Mouse (Mus musculus): ENCODE data around the gene Kcnk10. TPM values are rescaled to one million over a fixed set of nuclear protein-coding genes. Genes with fewer than 3 reads are reported as not detected.

The Kcnk10 gene
- polyA plus RNA-seq, 1 experiment from 2014 or later, result 0.79 TPM

DNA sequence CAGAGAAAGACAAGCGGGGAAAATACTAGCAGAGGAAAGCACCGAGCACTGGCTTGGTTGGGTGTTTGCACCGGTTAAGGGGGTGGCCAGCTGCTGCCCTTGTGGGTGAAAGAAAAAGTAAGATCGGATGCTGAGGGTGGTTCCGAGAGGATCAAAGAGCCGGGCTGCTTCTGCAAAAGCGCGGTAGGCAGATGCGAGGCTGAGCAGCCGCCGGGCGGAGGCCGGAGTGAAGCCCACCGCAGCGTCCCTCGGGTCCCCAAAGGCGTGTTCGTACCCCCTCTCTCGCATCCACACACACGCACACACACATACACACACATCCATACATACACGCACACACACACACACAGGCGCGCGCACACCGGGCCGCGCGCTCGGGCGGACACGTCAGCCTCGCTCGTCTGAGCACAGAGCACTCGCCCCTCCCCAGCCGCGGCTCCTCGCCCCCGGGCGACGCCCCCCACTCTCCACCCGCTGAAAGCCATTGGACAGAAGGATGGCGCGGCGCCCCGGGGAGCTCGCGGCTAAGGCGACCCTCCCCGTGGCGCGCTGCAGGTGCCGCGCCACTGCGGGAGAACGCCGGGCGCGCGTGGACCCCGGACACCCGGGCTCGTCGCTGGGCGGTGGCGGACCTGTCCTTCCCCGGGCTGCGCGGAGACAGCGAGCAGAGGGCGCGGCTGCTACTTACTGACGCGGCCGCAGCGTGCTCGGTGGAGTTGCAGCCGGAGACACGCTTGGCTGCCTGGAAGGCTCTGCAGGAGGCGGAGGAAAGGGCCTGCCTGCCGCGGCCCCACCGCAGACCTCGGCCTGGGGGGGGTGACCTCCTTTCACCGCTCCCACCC lies 3.5 kb downstream of the Kcnk10 start:
- peak; percentile 77 for ATAC-seq (ENCODE audit: insufficient read depth, low FRiP score)
- H3K36me3 ChIP-seq (ENCODE audit: control insufficient read depth, insufficient read depth, low read length), result no peaks in the 10 kb centered on the region
- H3K9ac ChIP-seq (ENCODE audit: low read length), result peak overlapping the region; percentile 46
- H3K27me3 ChIP-seq (ENCODE audit: control insufficient read depth, insufficient read depth, low read length), result peaks cover 56% of the 10 kb centered on the region
- H3K4me3 ChIP-seq (replicated peaks; ENCODE audit: low read length), result peak overlapping the region; percentile 60
- WGBS, result under 1% methylated on average over 82 of the region's 84 CpGs
- no peaks in the 10 kb centered on the region for H3K9me3 ChIP-seq (replicated peaks; ENCODE audit: control insufficient read depth, low read length)
- peak overlapping the region; percentile 96 for H3K4me2 ChIP-seq (ENCODE audit: low read depth, low read length)
- no peak overlapping the region for H3K27ac ChIP-seq (ENCODE audit: low read length)
- H3K4me1 ChIP-seq (ENCODE audit: control insufficient read depth, insufficient read depth, low read length), result peaks cover 8% of the 10 kb centered on the region; the same call in 1 of the 2 replicates

DNA sequence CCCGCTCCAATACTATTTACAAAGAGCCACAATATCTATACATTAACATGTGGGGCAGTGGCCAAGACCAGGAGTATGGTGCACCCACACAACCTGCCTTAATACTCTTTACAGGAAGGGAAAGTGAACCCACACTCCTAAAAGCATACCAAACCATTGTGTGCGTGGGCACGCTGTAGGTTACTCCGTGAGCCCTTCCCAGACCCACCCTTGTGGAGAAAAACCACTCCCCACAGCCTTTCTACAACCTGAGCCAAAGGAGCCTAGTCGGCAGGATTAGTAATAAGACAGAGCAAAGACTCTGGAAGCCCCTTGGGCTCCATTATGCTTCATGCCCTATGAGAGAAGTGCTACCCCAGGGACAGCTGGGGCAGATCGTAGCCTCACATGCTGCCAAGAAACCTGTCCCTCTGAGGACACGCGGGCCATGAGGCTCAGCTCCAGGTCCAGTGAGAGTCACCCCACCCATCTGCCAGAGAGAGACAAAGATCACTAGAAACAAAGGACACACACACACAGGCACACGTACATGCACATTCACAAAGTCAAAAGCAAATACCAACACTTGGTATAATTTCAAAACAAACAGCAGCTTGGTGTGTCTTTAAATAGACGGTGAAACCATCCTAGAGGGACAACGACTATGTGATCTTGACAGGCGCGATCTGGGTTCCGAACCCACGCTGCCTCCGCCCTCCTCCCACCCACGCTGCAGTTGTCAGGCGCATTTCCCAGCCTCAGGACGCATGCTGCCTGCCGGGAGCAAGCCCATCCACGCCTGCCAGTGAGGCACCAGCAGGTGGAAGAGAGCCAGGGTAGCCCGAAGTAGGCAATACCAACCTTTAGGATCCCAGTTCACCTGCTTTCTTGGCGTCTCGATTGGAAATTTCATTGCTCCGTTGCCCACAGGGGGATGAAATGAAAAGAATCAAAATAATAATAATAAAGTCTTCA lies 4.5 kb downstream of the Kcnk10 start:
- ATAC-seq (ENCODE audit: insufficient read depth, low FRiP score), result no peak
- H3K4me3 ChIP-seq (replicated peaks; ENCODE audit: low read length), result peak overlapping the region; percentile 60
- H3K4me1 ChIP-seq (ENCODE audit: control insufficient read depth, insufficient read depth, low read length), result peaks cover 8% of the 10 kb centered on the region; the same call in 1 of the 2 replicates
- H3K27me3 ChIP-seq (ENCODE audit: control insufficient read depth, insufficient read depth, low read length), result peaks cover 53% of the 10 kb centered on the region
- 19% methylated on average over 25 of the region's 25 CpGs for WGBS
- no peaks in the 10 kb centered on the region for H3K9me3 ChIP-seq (replicated peaks; ENCODE audit: control insufficient read depth, low read length)
- H3K27ac ChIP-seq (ENCODE audit: low read length), result no peak overlapping the region
- peak overlapping the region; percentile 96 for H3K4me2 ChIP-seq (ENCODE audit: low read depth, low read length)
- H3K9ac ChIP-seq (ENCODE audit: low read length), result no peak overlapping the region; the same call in 1 of the 2 replicates
- no peaks in the 10 kb centered on the region for H3K36me3 ChIP-seq (ENCODE audit: control insufficient read depth, insufficient read depth, low read length)

DNA sequence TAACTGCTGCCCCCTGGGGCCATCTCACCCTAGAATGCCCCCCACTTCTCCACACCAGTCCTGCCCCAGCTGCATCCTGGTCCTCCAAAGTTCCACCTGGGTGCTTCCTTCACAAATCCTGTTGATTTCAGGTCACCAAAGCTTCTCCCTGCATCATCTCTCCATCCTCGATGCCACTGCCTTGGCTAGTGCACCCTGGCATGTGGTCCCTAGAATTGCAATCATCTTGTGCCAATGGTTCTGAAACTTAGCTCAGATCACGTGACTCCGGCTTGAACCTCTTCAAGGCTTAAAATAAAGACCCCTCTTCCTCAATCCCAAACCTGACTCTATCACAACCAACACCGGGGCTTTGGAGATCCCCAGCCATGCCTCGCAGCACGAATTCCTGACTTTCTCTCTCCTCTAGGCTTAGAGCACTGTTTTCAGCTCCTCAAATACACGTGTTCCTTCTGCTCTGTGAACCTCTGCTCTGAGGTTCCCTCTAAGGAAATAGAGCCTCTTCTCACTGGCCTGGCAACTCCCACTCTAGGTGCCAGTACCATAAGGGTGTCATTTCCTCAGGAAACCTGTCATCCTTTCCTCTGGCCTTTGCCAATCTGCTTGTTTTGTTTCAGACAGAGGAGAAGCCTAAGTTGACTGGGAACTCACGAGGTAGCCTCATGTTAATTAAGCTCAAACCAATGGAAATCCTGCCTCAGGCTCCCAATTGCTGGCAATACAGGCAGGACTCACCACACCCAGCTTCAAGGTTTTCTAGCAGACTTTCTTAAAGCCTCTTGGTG lies 6.0 kb downstream of the Kcnk10 start:
- Histone ChIP-seq H3K4me2 (ENCODE audit: low read depth, low read length) (no peak overlapping the region), H3K9ac (ENCODE audit: low read length) (no peak overlapping the region), H3K4me1 (ENCODE audit: control insufficient read depth, insufficient read depth, low read length) (peaks cover 8% of the 10 kb centered on the region; the same call in 1 of the 2 replicates), H3K27me3 (ENCODE audit: control insufficient read depth, insufficient read depth, low read length) (peaks cover 42% of the 10 kb centered on the region), H3K9me3 (replicated peaks; ENCODE audit: control insufficient read depth, low read length) (no peaks in the 10 kb centered on the region), H3K36me3 (ENCODE audit: control insufficient read depth, insufficient read depth, low read length) (no peaks in the 10 kb centered on the region), H3K27ac (ENCODE audit: low read length) (no peak overlapping the region), H3K4me3 (replicated peaks; ENCODE audit: low read length) (no peak overlapping the region)
- 43% methylated on average over 8 of the region's 8 CpGs for WGBS
- ATAC-seq (ENCODE audit: insufficient read depth, low FRiP score), result no peak

DNA sequence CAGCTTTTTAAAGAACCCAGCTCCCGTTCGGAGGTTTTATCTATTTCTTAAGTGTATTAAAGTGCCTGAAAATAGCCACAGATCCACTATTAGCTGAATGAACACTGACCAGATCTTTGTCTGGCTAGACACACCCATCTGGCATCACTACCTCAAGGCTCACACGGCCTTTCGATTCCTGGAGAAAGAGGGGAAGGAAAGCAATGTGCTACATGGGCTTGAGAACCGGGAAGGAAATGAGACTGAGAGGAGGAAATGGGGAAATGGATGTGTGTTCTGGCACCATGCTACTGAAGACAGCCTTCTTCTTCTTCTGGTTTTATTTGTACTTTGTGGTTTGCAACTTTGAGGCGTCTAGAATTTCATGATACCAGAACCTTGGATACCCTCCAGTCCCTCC lies 8.7 kb downstream of the Kcnk10 start:
- no peak overlapping the region for H3K27ac ChIP-seq (ENCODE audit: low read length)
- no peak overlapping the region for H3K9ac ChIP-seq (ENCODE audit: low read length)
- H3K4me1 ChIP-seq (ENCODE audit: control insufficient read depth, insufficient read depth, low read length), result 0 out of 2 replicates have a peak, but pooled peaks cover 5% of the 10 kb centered on the region
- no peaks in the 10 kb centered on the region for H3K36me3 ChIP-seq (ENCODE audit: control insufficient read depth, insufficient read depth, low read length)
- WGBS, result 72% methylated on average over 6 of the region's 6 CpGs
- no peaks in the 10 kb centered on the region for H3K9me3 ChIP-seq (replicated peaks; ENCODE audit: control insufficient read depth, low read length)
- H3K4me2 ChIP-seq (ENCODE audit: low read depth, low read length), result no peak overlapping the region
- no peak overlapping the region for H3K4me3 ChIP-seq (replicated peaks; ENCODE audit: low read length)
- ATAC-seq (ENCODE audit: insufficient read depth, low FRiP score), result no peak
- H3K27me3 ChIP-seq (ENCODE audit: control insufficient read depth, insufficient read depth, low read length), result peaks cover 17% of the 10 kb centered on the region

DNA sequence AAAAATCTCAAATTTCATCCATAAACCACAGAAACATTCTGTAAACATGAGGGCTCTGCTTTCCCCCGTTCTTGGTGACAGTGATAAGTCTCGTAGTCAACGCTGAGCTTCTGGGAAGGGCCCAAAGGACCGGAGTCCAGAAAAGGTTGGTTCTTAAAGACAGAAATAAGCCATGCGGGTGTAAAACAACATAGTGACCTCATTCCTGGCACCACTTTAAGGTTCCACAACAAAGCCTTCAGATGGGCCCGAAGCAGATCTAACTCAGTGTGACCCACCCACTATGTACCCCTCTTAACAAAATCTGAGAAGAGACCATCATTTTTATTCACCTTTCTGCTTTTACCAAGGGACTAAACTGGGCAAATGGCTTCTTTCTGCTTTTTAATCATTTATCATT lies 10.2 kb downstream of the Kcnk10 start:
- no peak overlapping the region for H3K4me2 ChIP-seq (ENCODE audit: low read depth, low read length)
- ATAC-seq (ENCODE audit: insufficient read depth, low FRiP score), result no peak
- no peak overlapping the region for H3K4me3 ChIP-seq (replicated peaks; ENCODE audit: low read length)
- H3K27me3 ChIP-seq (ENCODE audit: control insufficient read depth, insufficient read depth, low read length), result 0 out of 2 replicates have a peak, but pooled peaks cover 5% of the 10 kb centered on the region
- H3K9ac ChIP-seq (ENCODE audit: low read length), result no peak overlapping the region
- no peaks in the 10 kb centered on the region for H3K36me3 ChIP-seq (ENCODE audit: control insufficient read depth, insufficient read depth, low read length)
- H3K27ac ChIP-seq (ENCODE audit: low read length), result no peak overlapping the region
- H3K4me1 ChIP-seq (ENCODE audit: control insufficient read depth, insufficient read depth, low read length), result no peaks in the 10 kb centered on the region
- WGBS, result 70% methylated on average over 6 of the region's 6 CpGs
- no peaks in the 10 kb centered on the region for H3K9me3 ChIP-seq (replicated peaks; ENCODE audit: control insufficient read depth, low read length)

DNA sequence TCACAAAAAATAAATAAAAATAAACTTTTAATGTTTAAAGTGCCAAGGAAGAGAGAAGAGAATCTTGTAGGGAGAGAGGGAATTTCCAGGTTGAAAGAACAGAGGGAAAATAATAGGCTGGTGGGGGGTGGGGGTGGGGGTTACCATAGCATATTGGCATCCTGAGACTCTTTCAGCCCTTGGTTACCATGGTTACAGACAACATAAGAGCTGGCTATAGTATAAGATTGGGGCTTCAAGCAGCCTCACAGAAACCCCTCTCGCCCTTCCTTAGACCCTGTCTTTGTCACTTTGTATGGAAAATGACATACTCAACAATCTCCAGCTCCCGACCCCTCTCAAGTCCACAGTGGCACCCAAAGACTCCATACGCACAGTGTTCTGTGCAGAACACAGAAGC lies 13.7 kb downstream of the Kcnk10 start:
- Histone ChIP-seq H3K27me3 (ENCODE audit: control insufficient read depth, insufficient read depth, low read length) (no peaks in the 10 kb centered on the region), H3K36me3 (ENCODE audit: control insufficient read depth, insufficient read depth, low read length) (no peaks in the 10 kb centered on the region), H3K4me3 (replicated peaks; ENCODE audit: low read length) (no peak overlapping the region), H3K9me3 (replicated peaks; ENCODE audit: control insufficient read depth, low read length) (no peaks in the 10 kb centered on the region), H3K4me1 (ENCODE audit: control insufficient read depth, insufficient read depth, low read length) (no peaks in the 10 kb centered on the region), H3K4me2 (ENCODE audit: low read depth, low read length) (no peak overlapping the region), H3K9ac (ENCODE audit: low read length) (no peak overlapping the region), H3K27ac (ENCODE audit: low read length) (no peak overlapping the region)
- WGBS, result 74% methylated on average over 3 of the region's 3 CpGs
- no peak for ATAC-seq (ENCODE audit: insufficient read depth, low FRiP score)

DNA sequence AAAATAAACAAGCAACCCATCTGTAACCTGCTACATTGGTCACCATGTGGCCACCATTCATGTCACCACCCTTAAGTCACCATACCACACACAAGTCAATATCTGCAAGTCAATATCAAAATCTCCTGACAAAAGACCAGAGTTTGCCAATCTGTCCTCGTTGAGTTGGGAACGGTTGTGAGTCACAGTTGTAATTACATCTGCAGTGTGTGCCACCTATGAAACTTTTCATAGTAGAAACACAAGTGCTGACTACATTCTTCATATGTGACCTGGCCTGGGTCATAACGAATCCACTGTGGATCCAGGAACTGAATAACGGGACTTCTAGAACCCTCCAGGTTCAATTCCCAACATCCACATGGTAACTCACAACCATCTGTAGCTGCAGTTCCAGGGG lies 14.8 kb downstream of the Kcnk10 start:
- ATAC-seq (ENCODE audit: insufficient read depth, low FRiP score), result no peak
- Histone ChIP-seq H3K27me3 (ENCODE audit: control insufficient read depth, insufficient read depth, low read length) (no peaks in the 10 kb centered on the region), H3K4me1 (ENCODE audit: control insufficient read depth, insufficient read depth, low read length) (no peaks in the 10 kb centered on the region), H3K27ac (ENCODE audit: low read length) (no peak overlapping the region), H3K36me3 (ENCODE audit: control insufficient read depth, insufficient read depth, low read length) (no peaks in the 10 kb centered on the region), H3K4me2 (ENCODE audit: low read depth, low read length) (no peak overlapping the region), H3K4me3 (replicated peaks; ENCODE audit: low read length) (no peak overlapping the region), H3K9me3 (replicated peaks; ENCODE audit: control insufficient read depth, low read length) (no peaks in the 10 kb centered on the region), H3K9ac (ENCODE audit: low read length) (no peak overlapping the region)
- 82% methylated on average over 4 of the region's 4 CpGs for WGBS

DNA sequence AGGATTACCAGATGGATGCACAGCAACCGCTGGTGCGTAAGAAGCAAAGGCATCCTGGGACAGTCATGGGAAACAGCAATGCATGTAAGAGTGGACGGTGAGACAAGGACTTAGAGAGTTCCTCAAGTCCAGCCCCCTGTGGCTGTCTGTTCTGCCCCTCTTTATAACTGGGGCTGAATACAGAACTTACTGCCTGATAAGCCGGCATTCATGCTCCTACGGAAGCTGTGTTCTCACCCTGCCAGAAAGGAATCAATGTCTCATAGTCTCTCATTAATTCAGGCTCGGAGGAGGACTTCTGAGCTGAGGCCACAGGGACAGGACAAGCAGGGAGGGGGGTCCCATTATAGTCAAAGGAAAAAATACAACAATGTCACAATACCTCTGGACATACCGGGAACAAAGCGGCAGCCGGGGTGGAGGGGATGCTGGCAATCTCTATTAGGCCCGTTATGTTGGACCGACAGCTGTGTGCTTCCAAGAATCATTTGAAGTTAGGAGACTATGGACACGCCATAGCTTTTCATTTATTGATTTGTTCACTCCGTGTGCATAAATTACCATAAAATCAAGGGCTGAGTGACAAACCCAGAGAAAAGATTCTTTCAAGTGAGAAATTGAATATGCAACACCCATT lies 15.7 kb downstream of the Kcnk10 start:
- Histone ChIP-seq H3K4me3 (replicated peaks; ENCODE audit: low read length) (no peak overlapping the region), H3K27me3 (ENCODE audit: control insufficient read depth, insufficient read depth, low read length) (no peaks in the 10 kb centered on the region), H3K4me2 (ENCODE audit: low read depth, low read length) (no peak overlapping the region), H3K9me3 (replicated peaks; ENCODE audit: control insufficient read depth, low read length) (no peaks in the 10 kb centered on the region), H3K9ac (ENCODE audit: low read length) (no peak overlapping the region), H3K27ac (ENCODE audit: low read length) (no peak overlapping the region), H3K36me3 (ENCODE audit: control insufficient read depth, insufficient read depth, low read length) (no peaks in the 10 kb centered on the region), H3K4me1 (ENCODE audit: control insufficient read depth, insufficient read depth, low read length) (no peaks in the 10 kb centered on the region)
- WGBS, result 89% methylated on average over 13 of the region's 13 CpGs
- no peak for ATAC-seq (ENCODE audit: insufficient read depth, low FRiP score)
